Mouse (Mus musculus) embryonic facial prominence, embryonic 11.5 days (tissue): ENCODE data around the gene Kcng4. TPM values are rescaled to one million over a fixed set of nuclear protein-coding genes. Genes with fewer than 3 reads are reported as not detected.

Source experiments
- ATAC-seq: fragments of 200-750 bp; cut with Nextera tagmentation; replicated peaks from 2 replicates; pipeline ENCODE4 v1.8.0; 2017; ENCODE audit warnings: low read depth; ENCODE audit not compliant: insufficient number of reproducible peaks, low FRiP score, low TSS enrichment
- DNase-seq: peaks from one replicate; pipeline ENCODE4 v3.0.0-alpha.2; 2015; ENCODE audit warnings: low spot score
- H3K27ac ChIP-seq: fragments of 300-500 bp; sonication (generic); replicated peaks from 2 replicates; pipeline ENCODE4 v1.5.1; 2014; ENCODE audit warnings: mild to moderate bottlenecking, low read depth, low read length, control low read depth
- H3K27me3 ChIP-seq: fragments of 300-500 bp; sonication (generic); 2 replicates; pipeline ENCODE4 v1.6.1; 2014; ENCODE audit warnings: mild to moderate bottlenecking, low read length, moderate library complexity, mixed read lengths; ENCODE audit not compliant: control insufficient read depth, insufficient read depth
- H3K36me3 ChIP-seq: fragments of 300-500 bp; sonication (generic); replicated peaks from 2 replicates; pipeline ENCODE4 v1.6.1; 2014; ENCODE audit warnings: low read depth, mild to moderate bottlenecking, low read length, moderate library complexity, mixed read lengths; ENCODE audit not compliant: control insufficient read depth, insufficient read depth
- H3K4me1 ChIP-seq: fragments of 300-500 bp; sonication (generic); 2 replicates; pipeline ENCODE4 v1.6.1; 2014; ENCODE audit warnings: low read length, mixed read lengths; ENCODE audit not compliant: control insufficient read depth, insufficient read depth
- H3K4me2 ChIP-seq: fragments of 300-500 bp; sonication (generic); 2 replicates; pipeline ENCODE4 v1.6.1; 2014; ENCODE audit warnings: low read depth, mild to moderate bottlenecking, control low read depth, low read length, moderate library complexity
- H3K4me3 ChIP-seq: fragments of 300-500 bp; sonication (generic); 2 replicates; pipeline ENCODE4 v1.5.1; 2014; ENCODE audit warnings: low read depth, low read length, control low read depth
- H3K9ac ChIP-seq: fragments of 300-500 bp; sonication (generic); replicated peaks from 2 replicates; pipeline ENCODE4 v1.6.1; 2014; ENCODE audit warnings: mild to moderate bottlenecking, control low read depth, low read length
- H3K9me3 ChIP-seq: fragments of 300-500 bp; sonication (generic); replicated peaks from 2 replicates; pipeline ENCODE4 v1.6.1; 2016; ENCODE audit warnings: mild to moderate bottlenecking, low read length, inconsistent platforms, mixed read lengths; ENCODE audit not compliant: control insufficient read depth
- WGBS: fragments of 180-500 bp; shearing (Covaris S2); extraction: QIAGEN DNeasy Blood & Tissue Kit; methylation state at CpG from one replicate; pipeline ENCODE4 v1.1.7; 2014; 5-methylcytosine and 5-hydroxymethylcytosine counted together
- polyA plus RNA-seq: library from polyadenylated mRNA; unstranded; fragments of >200 nt; fragmentation: Nextera tagmentation; extraction: Ambion mirVana; gene quantifications from 2 replicates; pipeline ENCODE4 v1.2.1, GENCODE M21; 2014

Gene Kcng4
- polyA plus RNA-seq, 1 experiment from 2014 or later, result not detected

- Histone ChIP-seq H3K27ac (no peak overlapping the region), H3K9ac (no peak overlapping the region), H3K4me2 (no peak overlapping the region), H3K4me3 (no peak overlapping the region), H3K9me3 (no peaks in the 10 kb centered on the region), H3K4me1 (no peaks in the 10 kb centered on the region), H3K36me3 (no peaks in the 10 kb centered on the region), H3K27me3 (no peaks in the 10 kb centered on the region)
- WGBS, result 68% methylated on average over 9 of the region's 9 CpGs
- no peak for ATAC-seq
- no peak for DNase-seq
Measured at GRCm38 (mm10) chr8:119668447-119668846, 33.0 kb upstream of the Kcng4 start.

- Histone ChIP-seq H3K36me3 (no peaks in the 10 kb centered on the region), H3K4me2 (no peak within 1 kb of the TSS), H3K27ac (no peak within 1 kb of the TSS), H3K9ac (no peak within 1 kb of the TSS), H3K4me3 (no peak within 1 kb of the TSS), H3K27me3 (no peaks in the 10 kb centered on the region), H3K4me1 (no peaks in the 10 kb centered on the region; the same call in 1 of the 2 replicates), H3K9me3 (no peaks in the 10 kb centered on the region)
- no peak for DNase-seq
- 16% methylated on average over 14 of the region's 14 CpGs for WGBS
- no peak for ATAC-seq
Measured at GRCm38 (mm10) chr8:119666219-119666951, 30.9 kb upstream of the Kcng4 start, which contains the start of gene Wfdc1. Wfdc1 (plus strand) TSS chr8:119666365.

GRCm38 (mm10) chr8:119665270-119665669 lies 29.8 kb upstream of the Kcng4 start:
- H3K4me3 ChIP-seq, result no peak overlapping the region
- WGBS, result 72% methylated on average over 6 of the region's 6 CpGs
- H3K4me2 ChIP-seq, result no peak overlapping the region
- no peaks in the 10 kb centered on the region for H3K9me3 ChIP-seq
- H3K36me3 ChIP-seq, result no peaks in the 10 kb centered on the region
- no peak overlapping the region for H3K27ac ChIP-seq
- ATAC-seq, result no peak
- H3K27me3 ChIP-seq, result no peaks in the 10 kb centered on the region
- DNase-seq, result no peak
- H3K4me1 ChIP-seq, result peaks cover 7% of the 10 kb centered on the region; the same call in 1 of the 2 replicates
- no peak overlapping the region for H3K9ac ChIP-seq

GRCm38 (mm10) chr8:119663440-119663839 lies 28.0 kb upstream of the Kcng4 start:
- no peaks in the 10 kb centered on the region for H3K36me3 ChIP-seq
- H3K4me1 ChIP-seq, result peaks cover 7% of the 10 kb centered on the region; the same call in 1 of the 2 replicates
- no peak overlapping the region for H3K27ac ChIP-seq
- 38% methylated on average over 11 of the region's 11 CpGs for WGBS
- no peak overlapping the region for H3K4me2 ChIP-seq
- ATAC-seq (no peak), DNase-seq (no peak)
- no peaks in the 10 kb centered on the region for H3K27me3 ChIP-seq
- H3K4me3 ChIP-seq, result no peak overlapping the region
- H3K9me3 ChIP-seq, result no peaks in the 10 kb centered on the region
- no peak overlapping the region for H3K9ac ChIP-seq

- WGBS, result 68% methylated on average over 6 of the region's 6 CpGs
- H3K27me3 ChIP-seq, result no peaks in the 10 kb centered on the region
- no peak overlapping the region for H3K4me2 ChIP-seq
- H3K36me3 ChIP-seq, result no peaks in the 10 kb centered on the region
- DNase-seq, result no peak
- ATAC-seq, result no peak
- H3K9ac ChIP-seq, result no peak overlapping the region
- no peak overlapping the region for H3K4me3 ChIP-seq
- H3K4me1 ChIP-seq, result peaks cover 7% of the 10 kb centered on the region; the same call in 1 of the 2 replicates
- H3K9me3 ChIP-seq, result no peaks in the 10 kb centered on the region
- no peak overlapping the region for H3K27ac ChIP-seq
Measured at GRCm38 (mm10) chr8:119661892-119662291, 26.4 kb upstream of the Kcng4 start.

- WGBS, result 1% methylated on average over 9 of the region's 9 CpGs
- DNase-seq (peak; percentile 64), ATAC-seq (peak; percentile 39; the same call in 1 of the 2 replicates)
- Histone ChIP-seq H3K27ac (no peak overlapping the region), H3K27me3 (no peaks in the 10 kb centered on the region), H3K9ac (peak overlapping the region; percentile 37; the same call in 1 of the 2 replicates), H3K36me3 (no peaks in the 10 kb centered on the region), H3K4me1 (peaks cover 7% of the 10 kb centered on the region; the same call in 1 of the 2 replicates), H3K9me3 (no peaks in the 10 kb centered on the region), H3K4me3 (no peak overlapping the region), H3K4me2 (no peak overlapping the region)
Measured at GRCm38 (mm10) chr8:119661081-119661480, 25.6 kb upstream of the Kcng4 start.

GRCm38 (mm10) chr8:119656709-119657464 lies 21.4 kb upstream of the Kcng4 start:
- Histone ChIP-seq H3K9me3 (no peaks in the 10 kb centered on the region), H3K27me3 (no peaks in the 10 kb centered on the region)
- peak; percentile 18 for DNase-seq

GRCm38 (mm10) chr8:119651324-119651723 lies 15.8 kb upstream of the Kcng4 start:
- 50% methylated on average over 2 of the region's 2 CpGs for WGBS
- no peaks in the 10 kb centered on the region for H3K27me3 ChIP-seq
- no peaks in the 10 kb centered on the region for H3K36me3 ChIP-seq
- ATAC-seq, result no peak
- no peak overlapping the region for H3K4me3 ChIP-seq
- H3K4me2 ChIP-seq, result no peak overlapping the region
- no peak overlapping the region for H3K9ac ChIP-seq
- H3K4me1 ChIP-seq, result no peaks in the 10 kb centered on the region; the same call in 1 of the 2 replicates
- no peak overlapping the region for H3K27ac ChIP-seq
- DNase-seq, result no peak
- no peaks in the 10 kb centered on the region for H3K9me3 ChIP-seq

More at GRCm38 (mm10) chr8:119656709-119657464, 21.4 kb upstream of the Kcng4 start:
- Histone ChIP-seq H3K9ac (no peak overlapping the region), H3K4me1 (peaks cover 7% of the 10 kb centered on the region; the same call in 1 of the 2 replicates), H3K27ac (no peak overlapping the region), H3K36me3 (no peaks in the 10 kb centered on the region), H3K4me2 (no peak overlapping the region), H3K4me3 (no peak overlapping the region)
- ATAC-seq, result no peak
- 52% methylated on average over 5 of the region's 5 CpGs for WGBS
